Mouse (Mus musculus): ENCODE measurements at regions not wholly inside any gene's neighbourhood (a gene's known extent, or its start where the extent isn't known, plus 50 kb on each side); places are given as distances from the start of the nearest gene placed in this dataset.
"Not testable (repeated sequence)": the region's sequence is repeated elsewhere in the genome, so short reads cannot be mapped to it uniquely, and the experiment has no call there.

- peak; percentile 53 for TF ChIP-seq CTCF (IDR thresholded peaks at IDR 0.05)
- TF ChIP-seq EP300 (IDR thresholded peaks at IDR 0.05): not testable (repeated sequence)
Observed at GRCm38 (mm10) chr13:50829879-50830550, 131.9 kb downstream of the Gm8765 start.

Measured in lung, postnatal 0 days (tissue).